Mouse (Mus musculus): ENCODE measurements around the gene Pofut2. TPM values are rescaled to one million over a fixed set of nuclear protein-coding genes. Genes with fewer than 3 reads are reported as not detected.

The Pofut2 gene
- polyA plus RNA-seq, 1 experiment from 2014 or later: 59.2 TPM

DNA sequence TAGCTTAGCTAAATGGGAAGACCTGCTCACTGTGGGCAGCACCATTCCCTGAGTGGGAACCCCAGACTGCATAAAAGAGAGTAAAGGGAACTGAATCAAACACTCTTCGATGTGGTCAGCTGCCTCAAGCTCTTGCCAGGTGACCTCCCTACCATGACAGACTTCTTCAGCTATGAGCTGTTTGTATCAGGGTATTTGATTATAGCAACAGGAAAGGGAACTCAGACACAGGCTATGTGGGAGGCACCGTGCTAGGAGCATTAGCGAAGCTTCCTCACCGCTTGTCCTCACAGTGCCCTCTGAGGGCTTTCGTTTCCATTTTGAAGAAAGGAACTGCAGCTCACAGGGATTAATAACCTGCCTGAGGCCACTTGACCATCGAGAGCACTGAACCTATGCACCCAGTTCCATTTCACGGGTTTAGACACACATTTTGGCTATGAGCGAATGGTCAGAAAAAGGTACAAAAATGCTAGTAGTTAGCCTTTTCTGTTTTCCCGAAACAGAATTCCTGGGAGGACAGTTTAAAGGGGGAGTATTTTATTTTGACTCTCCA, 55.8 kb downstream of the Pofut2 start:
- Histone ChIP-seq H3K9ac (no peak overlapping the region), H3K36me3 (replicated peaks) (no peaks in the 10 kb centered on the region), H3K4me2 (no peak overlapping the region), H3K27ac (no peak overlapping the region), H3K4me3 (no peak overlapping the region), H3K27me3 (replicated peaks) (no peaks in the 10 kb centered on the region), H3K4me1 (no peaks in the 10 kb centered on the region), H3K9me3 (no peaks in the 10 kb centered on the region)
- WGBS: 84% methylated on average over 9 of the region's 9 CpGs
- no peak for ATAC-seq (replicated peaks)

DNA sequence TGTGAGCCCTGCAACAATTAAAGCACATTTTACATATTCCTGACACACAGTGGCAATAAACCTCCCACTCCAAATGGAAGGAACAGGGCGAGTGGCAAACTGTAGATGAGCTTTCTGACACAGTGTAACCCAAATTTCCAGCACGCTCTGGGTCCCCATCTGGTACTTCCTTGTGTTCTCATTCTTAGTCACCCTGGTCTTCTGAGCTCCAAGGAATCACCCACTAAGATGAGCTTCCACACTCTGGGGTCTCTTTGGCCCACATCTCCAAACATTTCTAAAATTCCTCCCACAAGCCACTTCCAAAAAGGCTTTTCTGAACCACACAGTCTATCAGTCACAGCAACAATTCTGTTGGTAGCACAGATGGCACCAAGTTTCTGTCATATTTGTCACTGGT, 56.7 kb downstream of the Pofut2 start:
- H3K4me3 ChIP-seq: no peak overlapping the region
- no peak overlapping the region for H3K4me2 ChIP-seq
- no peaks in the 10 kb centered on the region for H3K4me1 ChIP-seq
- no peak overlapping the region for H3K27ac ChIP-seq
- H3K9me3 ChIP-seq: no peaks in the 10 kb centered on the region
- ATAC-seq (replicated peaks): no peak
- H3K27me3 ChIP-seq (replicated peaks): no peaks in the 10 kb centered on the region
- no peak overlapping the region for H3K9ac ChIP-seq
- 93% methylated on average over 2 of the region's 2 CpGs for WGBS
- H3K36me3 ChIP-seq (replicated peaks): no peaks in the 10 kb centered on the region

Other genes with a start within 250 kb of the Pofut2 start
- gene Slc19a1, start 227.0 kb upstream of the Pofut2 start, polyA plus RNA-seq (2015; fragmentation: Nextera tagmentation; extraction: Ambion mirVana): 43.9 and 45.7 TPM in 2 replicates
- gene Col18a1, start 92.7 kb upstream of the Pofut2 start, polyA plus RNA-seq (2015; fragmentation: Nextera tagmentation; extraction: Ambion mirVana): 33.6 and 35.8 TPM in 2 replicates
- 18.1 and 18.2 TPM in 2 replicates for gene Adarb1, start 159.1 kb downstream of the Pofut2 start, polyA plus RNA-seq (2015; fragmentation: Nextera tagmentation; extraction: Ambion mirVana)

All from midbrain, embryonic 15.5 days (tissue).